Mouse (Mus musculus) liver, embryonic 11.5 days (tissue): ENCODE results near the gene Slc12a6. TPM values are rescaled to one million over a fixed set of nuclear protein-coding genes. Genes with fewer than 3 reads are reported as not detected.

Source experiments
- ATAC-seq: fragments of 200-750 bp; cut with Nextera tagmentation; replicated peaks from 2 replicates; pipeline ENCODE4 v1.8.0; 2017; ENCODE audit warnings: moderate number of reproducible peaks, mild to moderate bottlenecking, moderate TSS enrichment, moderate library complexity; ENCODE audit not compliant: low FRiP score
- DNase-seq: peaks from one replicate; pipeline ENCODE4 v3.0.0-alpha.2; 2017; ENCODE audit warnings: low spot score
- H3K27ac ChIP-seq: fragments of 300-500 bp; sonication (generic); 2 replicates; pipeline ENCODE4 v1.5.1; 2014; ENCODE audit warnings: mild to moderate bottlenecking, low read depth, low read length, control low read depth
- H3K27me3 ChIP-seq: fragments of 300-500 bp; sonication (generic); replicated peaks from 2 replicates; pipeline ENCODE4 v1.6.1; 2014; ENCODE audit warnings: low read length, mixed read lengths; ENCODE audit not compliant: control insufficient read depth, insufficient read depth
- H3K36me3 ChIP-seq: fragments of 300-500 bp; sonication (generic); 2 replicates; pipeline ENCODE4 v1.6.1; 2014; ENCODE audit warnings: mild to moderate bottlenecking, low read length, moderate library complexity, mixed read lengths; ENCODE audit not compliant: control insufficient read depth, insufficient read depth
- H3K4me1 ChIP-seq: fragments of 300-500 bp; sonication (generic); replicated peaks from 2 replicates; pipeline ENCODE4 v1.6.1; 2014; ENCODE audit warnings: low read length, mixed read lengths; ENCODE audit not compliant: control insufficient read depth, insufficient read depth
- H3K4me2 ChIP-seq: fragments of 300-500 bp; sonication (generic); 2 replicates; pipeline ENCODE4 v1.6.1; 2014; ENCODE audit warnings: mild to moderate bottlenecking, control low read depth, moderate library complexity
- H3K4me3 ChIP-seq: fragments of 300-500 bp; sonication (generic); 2 replicates; pipeline ENCODE4 v1.5.1; 2014; ENCODE audit warnings: low read depth, low read length, control low read depth
- H3K9ac ChIP-seq: fragments of 300-500 bp; sonication (generic); 2 replicates; pipeline ENCODE4 v1.6.1; 2014; ENCODE audit warnings: low read depth, low read length, control low read depth
- H3K9me3 ChIP-seq: fragments of 300-500 bp; sonication (generic); 2 replicates; pipeline ENCODE4 v1.6.1; 2016; ENCODE audit warnings: low read length, inconsistent platforms, mixed read lengths; ENCODE audit not compliant: control insufficient read depth
- WGBS: fragments of 180-500 bp; shearing (Covaris S2); extraction: QIAGEN DNeasy Blood & Tissue Kit; methylation state at CpG from one replicate; pipeline ENCODE4 v1.1.7; 2014; 5-methylcytosine and 5-hydroxymethylcytosine counted together
- polyA plus RNA-seq: library from polyadenylated mRNA; unstranded; fragments of >200 nt; fragmentation: Nextera tagmentation; extraction: Ambion mirVana; gene quantifications from 2 replicates; pipeline ENCODE4 v1.2.1, GENCODE M21; 2014

Gene Slc12a6
- polyA plus RNA-seq, 1 experiment from 2014 or later: 12.3 TPM

DNA sequence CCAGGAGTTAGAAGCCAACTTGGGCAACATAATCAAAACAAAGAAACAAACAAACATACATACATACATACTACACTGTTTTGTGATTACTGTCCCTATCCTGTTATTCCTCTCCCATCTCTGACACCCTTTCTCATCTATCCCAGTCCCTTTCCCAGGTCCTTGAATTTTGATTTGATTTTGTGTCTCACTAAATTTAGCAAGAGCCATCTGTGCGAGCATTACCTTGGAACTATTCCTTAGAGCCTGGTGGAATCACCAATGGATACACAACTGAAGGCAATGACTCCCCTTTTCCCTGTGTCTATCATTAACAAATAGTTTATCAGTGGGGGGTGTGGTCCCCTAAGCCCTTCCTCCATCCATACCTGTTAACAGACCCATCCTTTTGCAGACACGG lies 27.2 kb downstream of the Slc12a6 start:
- DNase-seq (no peak), ATAC-seq (no peak)
- Histone ChIP-seq H3K27ac (no peak overlapping the region), H3K9ac (no peak overlapping the region), H3K4me1 (no peaks in the 10 kb centered on the region), H3K4me3 (no peak overlapping the region), H3K9me3 (no peaks in the 10 kb centered on the region), H3K36me3 (no peaks in the 10 kb centered on the region), H3K4me2 (no peak overlapping the region), H3K27me3 (no peaks in the 10 kb centered on the region)
- 81% methylated on average over 2 of the region's 2 CpGs for WGBS

DNA sequence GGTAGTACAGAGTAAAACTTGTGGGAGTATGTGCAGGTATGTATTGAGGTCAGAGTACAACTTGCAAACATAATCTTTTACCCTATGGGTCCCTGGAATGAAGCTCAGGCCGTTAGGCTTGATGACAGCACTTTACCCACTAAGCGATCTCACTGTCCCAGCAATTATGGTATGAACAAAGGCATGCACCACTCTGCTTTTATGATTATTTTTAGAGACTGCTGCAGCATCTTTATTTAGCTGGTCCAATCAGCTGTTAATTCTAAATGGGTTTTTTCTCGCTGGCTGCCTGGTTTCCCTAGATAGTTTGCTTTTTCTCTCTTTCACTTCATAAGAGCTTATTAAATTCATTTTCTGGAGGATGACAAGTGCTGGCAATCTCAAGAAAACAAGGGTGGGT lies 30.6 kb downstream of the Slc12a6 start:
- Histone ChIP-seq H3K27ac (no peak overlapping the region), H3K4me3 (no peak overlapping the region), H3K4me2 (no peak overlapping the region), H3K36me3 (no peaks in the 10 kb centered on the region), H3K9ac (no peak overlapping the region), H3K27me3 (no peaks in the 10 kb centered on the region), H3K9me3 (no peaks in the 10 kb centered on the region), H3K4me1 (no peaks in the 10 kb centered on the region)
- 86% methylated on average over 3 of the region's 3 CpGs for WGBS
- ATAC-seq: no peak
- DNase-seq: no peak

DNA sequence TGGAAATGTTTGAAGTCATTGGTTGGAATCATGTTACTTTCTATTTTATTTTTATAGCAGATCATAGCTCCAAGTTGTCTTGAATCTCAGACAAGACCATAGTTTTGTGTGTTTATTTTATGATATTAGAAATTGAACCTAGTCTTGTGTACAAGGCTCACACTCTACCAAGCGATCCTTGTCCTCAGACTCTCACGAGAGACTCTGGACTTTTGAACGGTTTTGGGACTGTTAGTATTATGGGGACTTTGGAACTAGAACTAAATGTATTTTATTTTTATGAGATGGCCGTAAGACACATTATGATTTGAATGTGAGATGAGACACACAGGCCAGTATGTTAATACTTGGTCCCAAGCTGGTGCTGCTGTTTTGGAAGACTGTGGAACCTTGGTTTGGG lies 32.6 kb downstream of the Slc12a6 start:
- 89% methylated on average over 4 of the region's 4 CpGs for WGBS
- no peak for DNase-seq
- Histone ChIP-seq H3K4me1 (no peaks in the 10 kb centered on the region), H3K27me3 (no peaks in the 10 kb centered on the region), H3K4me3 (no peak overlapping the region), H3K9me3 (no peaks in the 10 kb centered on the region), H3K27ac (no peak overlapping the region), H3K36me3 (no peaks in the 10 kb centered on the region), H3K4me2 (no peak overlapping the region), H3K9ac (no peak overlapping the region)
- no peak for ATAC-seq

DNA sequence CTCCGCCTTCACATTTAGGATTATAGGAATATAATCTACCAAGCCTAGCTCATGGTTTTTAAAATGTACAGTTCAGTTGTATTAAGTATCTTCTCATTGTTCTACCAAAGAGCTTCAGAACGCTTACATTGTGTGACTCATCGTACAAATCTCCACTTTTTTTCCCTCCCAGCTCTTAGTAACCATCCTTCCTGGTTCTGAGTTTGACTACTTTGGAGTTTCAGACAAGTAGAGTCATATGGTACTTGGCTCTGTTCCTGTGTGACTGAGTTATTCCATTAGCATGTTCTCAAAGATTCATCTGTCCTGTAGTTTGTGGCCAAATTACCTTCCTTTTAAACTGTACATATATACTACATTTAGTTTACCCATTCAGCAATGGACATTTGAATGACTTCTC lies 43.0 kb downstream of the Slc12a6 start:
- Histone ChIP-seq H3K27me3 (no peaks in the 10 kb centered on the region), H3K4me3 (no peak overlapping the region), H3K27ac (no peak overlapping the region), H3K4me1 (peaks cover 4% of the 10 kb centered on the region; the same call in 1 of the 2 replicates), H3K9me3 (no peaks in the 10 kb centered on the region), H3K9ac (no peak overlapping the region), H3K36me3 (no peaks in the 10 kb centered on the region), H3K4me2 (no peak overlapping the region)
- DNase-seq: no peak
- WGBS: 84% methylated on average over 3 of the region's 3 CpGs
- no peak for ATAC-seq

DNA sequence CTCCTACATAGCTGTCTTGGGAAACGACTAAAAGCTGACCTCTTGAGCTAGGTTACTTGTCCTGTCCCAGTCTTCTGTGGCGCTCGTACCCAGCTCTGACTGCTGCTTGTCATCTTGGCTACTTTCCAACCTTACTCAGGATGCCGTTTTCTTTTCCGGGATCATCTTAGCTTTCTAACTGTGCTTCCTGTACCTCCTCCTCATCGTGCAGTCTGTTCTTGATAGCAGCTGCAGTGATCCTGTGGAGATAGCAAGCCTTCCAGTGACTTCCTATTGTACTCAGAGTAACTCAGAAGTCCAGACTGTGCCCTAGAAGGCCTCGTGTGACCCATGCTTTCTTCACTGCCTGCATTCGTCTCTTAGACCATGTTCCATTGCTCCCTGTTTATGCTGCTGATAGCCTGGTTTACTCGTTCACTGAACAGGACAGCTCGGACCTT lies 43.6 kb downstream of the Slc12a6 start:
- Histone ChIP-seq H3K4me1 (peaks cover 4% of the 10 kb centered on the region; the same call in 1 of the 2 replicates), H3K9ac (no peak overlapping the region), H3K27me3 (no peaks in the 10 kb centered on the region), H3K36me3 (no peaks in the 10 kb centered on the region), H3K4me2 (peak overlapping the region; percentile 13), H3K27ac (no peak overlapping the region), H3K9me3 (no peaks in the 10 kb centered on the region), H3K4me3 (no peak overlapping the region)
- ATAC-seq (0 out of 2 replicates have a peak, but pooled peaks have one; percentile 56), DNase-seq (no peak)
- 50% methylated on average over 10 of the region's 10 CpGs for WGBS

DNA sequence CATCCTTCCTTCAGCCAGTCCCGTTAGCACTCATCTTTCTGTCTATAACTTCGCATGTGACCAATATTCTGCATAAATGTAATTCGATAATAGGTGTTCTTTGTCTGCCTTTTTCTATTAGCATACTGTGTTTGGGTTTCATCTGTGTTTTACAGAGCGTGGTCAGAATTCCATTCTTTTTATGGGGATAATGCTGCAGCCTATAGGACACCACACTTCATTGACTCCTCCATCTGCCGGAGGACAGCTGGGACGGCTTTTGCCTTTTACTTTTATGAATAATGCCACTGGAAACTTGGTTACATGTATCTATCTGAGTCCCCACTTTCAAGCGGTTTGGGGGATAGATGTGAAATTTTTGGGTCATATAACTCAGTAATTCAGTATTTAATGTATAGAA lies 50.0 kb downstream of the Slc12a6 start:
- H3K4me3 ChIP-seq: no peak overlapping the region
- H3K4me1 ChIP-seq: no peaks in the 10 kb centered on the region
- DNase-seq (no peak), ATAC-seq (no peak)
- no peaks in the 10 kb centered on the region for H3K27me3 ChIP-seq
- no peaks in the 10 kb centered on the region for H3K9me3 ChIP-seq
- no peaks in the 10 kb centered on the region for H3K36me3 ChIP-seq
- H3K4me2 ChIP-seq: no peak overlapping the region
- H3K27ac ChIP-seq: no peak overlapping the region
- H3K9ac ChIP-seq: no peak overlapping the region
- 93% methylated on average over 7 of the region's 7 CpGs for WGBS

DNA sequence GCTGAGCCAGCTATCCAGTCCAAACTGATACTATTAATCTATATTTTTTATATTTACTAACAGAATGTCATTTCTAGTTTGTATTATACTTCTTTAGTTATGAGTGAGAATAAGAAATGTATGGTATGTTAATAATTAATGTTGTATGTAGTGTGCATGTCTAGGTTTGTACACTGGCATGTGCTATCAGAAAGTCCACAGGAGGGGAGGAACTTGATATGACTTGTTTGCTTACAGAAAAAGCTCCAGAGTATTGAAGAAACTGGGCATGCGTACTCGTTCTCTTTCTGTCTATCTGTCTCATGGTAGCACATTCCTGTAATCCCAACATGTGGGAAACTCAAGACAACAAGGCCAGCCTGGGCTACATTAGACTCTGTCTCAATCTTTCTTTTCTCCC lies 52.6 kb downstream of the Slc12a6 start:
- H3K9ac ChIP-seq: no peak overlapping the region
- 82% methylated on average over 2 of the region's 2 CpGs for WGBS
- no peaks in the 10 kb centered on the region for H3K9me3 ChIP-seq
- H3K4me2 ChIP-seq: no peak overlapping the region
- H3K27me3 ChIP-seq: no peaks in the 10 kb centered on the region
- H3K4me1 ChIP-seq: no peaks in the 10 kb centered on the region
- ATAC-seq: no peak
- no peaks in the 10 kb centered on the region for H3K36me3 ChIP-seq
- no peak for DNase-seq
- H3K4me3 ChIP-seq: no peak overlapping the region
- H3K27ac ChIP-seq: no peak overlapping the region

DNA sequence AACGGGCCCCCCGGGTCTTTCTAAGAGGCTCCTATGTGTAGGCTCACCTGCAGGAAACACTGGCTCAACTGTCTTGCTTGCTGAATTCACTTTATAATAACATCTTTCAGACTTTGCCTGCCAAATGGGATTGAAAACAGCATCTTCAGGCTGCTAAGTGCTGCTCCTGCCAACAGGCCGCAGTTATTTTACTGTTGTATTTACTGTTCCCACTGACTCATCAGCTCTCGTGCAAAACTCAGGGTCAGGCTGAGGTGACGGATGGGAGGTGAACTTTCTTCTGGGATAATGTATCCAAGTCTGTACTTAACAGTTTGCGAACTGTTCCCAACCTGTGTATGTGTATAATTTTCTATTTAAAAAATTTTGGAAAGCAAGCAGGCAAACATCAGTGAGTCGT lies 53.3 kb downstream of the Slc12a6 start:
- H3K4me2 ChIP-seq: no peak overlapping the region
- H3K36me3 ChIP-seq: no peaks in the 10 kb centered on the region
- no peak overlapping the region for H3K9ac ChIP-seq
- H3K4me3 ChIP-seq: no peak overlapping the region
- ATAC-seq: no peak
- H3K9me3 ChIP-seq: no peaks in the 10 kb centered on the region
- H3K27me3 ChIP-seq: no peaks in the 10 kb centered on the region
- H3K4me1 ChIP-seq: no peaks in the 10 kb centered on the region
- WGBS: 88% methylated on average over 7 of the region's 7 CpGs
- H3K27ac ChIP-seq: no peak overlapping the region
- no peak for DNase-seq

DNA sequence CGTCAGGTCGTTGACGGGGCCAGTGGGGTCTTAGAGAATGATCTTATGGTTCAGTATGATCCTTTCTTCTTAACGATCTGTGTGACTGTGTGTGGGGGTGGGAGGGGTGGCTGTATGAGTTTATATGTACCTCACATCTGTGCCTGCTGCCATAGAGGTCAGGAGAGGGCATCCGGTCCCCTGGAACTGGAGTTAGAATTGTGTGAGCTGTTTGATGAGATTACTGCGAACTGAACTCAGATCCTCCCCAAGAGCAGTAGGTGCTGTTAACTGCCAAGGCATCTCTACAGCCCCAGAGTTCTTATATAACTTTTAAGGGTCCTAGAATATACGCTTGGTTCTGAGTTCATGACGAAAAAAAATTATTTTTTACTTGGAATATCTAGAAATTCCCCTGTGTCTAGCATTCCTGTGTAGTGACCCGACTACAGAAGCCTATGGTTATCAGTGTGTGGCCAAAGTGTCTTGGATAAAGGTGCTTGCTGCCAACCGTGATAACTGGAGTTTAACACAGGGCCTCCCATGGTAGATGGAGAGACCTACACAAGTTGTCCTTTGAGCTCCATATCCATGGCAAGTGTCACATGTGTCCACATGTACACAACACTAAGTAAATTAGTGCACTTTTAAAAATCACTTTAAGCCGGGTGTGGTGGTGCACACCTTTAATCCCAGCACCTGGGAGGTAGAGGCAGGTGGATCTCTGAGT lies 62.6 kb downstream of the Slc12a6 start:
- H3K36me3 ChIP-seq: no peaks in the 10 kb centered on the region
- no peaks in the 10 kb centered on the region for H3K27me3 ChIP-seq

More for the DNA sequence above, 62.6 kb downstream of the Slc12a6 start:
- no peak for DNase-seq
- 75% methylated on average over 11 of the region's 11 CpGs for WGBS
- Histone ChIP-seq H3K9me3 (no peaks in the 10 kb centered on the region), H3K27ac (no peak overlapping the region), H3K4me1 (peaks cover 12% of the 10 kb centered on the region), H3K4me2 (no peak overlapping the region), H3K4me3 (no peak overlapping the region), H3K9ac (no peak overlapping the region)
- ATAC-seq: peak; percentile 88
